Mouse (Mus musculus): ENCODE data around the gene Mapk11. TPM values are rescaled to one million over a fixed set of nuclear protein-coding genes. Genes with fewer than 3 reads are reported as not detected.

Gene Mapk11
- polyA plus RNA-seq, 1 experiment from 2014 or later = 5.0 TPM

DNA sequence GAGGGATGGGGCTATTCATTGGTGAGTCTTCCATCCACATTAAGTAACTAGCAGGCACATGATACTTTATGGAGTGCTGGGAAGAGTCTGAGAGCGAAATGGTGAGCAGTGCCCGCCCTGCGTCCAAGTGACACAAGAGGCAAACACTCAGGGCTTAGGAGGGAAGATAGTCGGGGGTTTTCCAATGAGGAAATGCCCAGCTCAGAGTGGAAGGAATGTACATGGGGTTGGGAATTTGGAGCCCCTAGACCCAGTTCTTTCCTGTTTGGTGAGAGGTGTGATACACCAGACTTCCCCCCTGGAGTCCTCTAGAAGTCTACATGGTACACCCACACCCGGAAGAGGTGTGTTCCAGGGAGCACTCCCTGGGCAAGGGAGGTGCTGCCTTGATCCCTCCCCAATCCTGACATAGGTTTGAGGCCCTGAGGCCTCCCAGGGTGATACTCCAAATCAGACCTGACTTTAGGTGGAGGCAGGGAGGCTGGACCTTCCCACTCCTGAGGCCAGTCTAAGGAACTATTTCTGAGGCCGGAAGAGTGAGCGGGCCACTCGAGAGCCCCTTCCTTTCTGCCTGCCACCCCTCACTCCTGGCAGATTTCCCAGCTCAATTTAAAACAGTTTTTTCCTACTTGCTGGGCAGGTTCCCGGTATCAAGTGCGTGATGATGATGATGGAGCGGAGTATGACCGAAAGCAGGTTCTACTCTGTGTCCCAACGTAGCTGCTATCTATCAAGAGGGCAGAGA is 26.2 kb upstream of the Mapk11 start:
- WGBS = 64% methylated on average over 13 of the region's 13 CpGs
- peak overlapping the region; percentile 83; the same call in 1 of the 2 replicates for H3K9ac ChIP-seq (ENCODE audit: low read depth, low read length)
- no peaks in the 10 kb centered on the region for H3K36me3 ChIP-seq (ENCODE audit: control insufficient read depth, insufficient read depth, low read length)
- H3K27me3 ChIP-seq (replicated peaks; ENCODE audit: control insufficient read depth, insufficient read depth, low read length) = no peaks in the 10 kb centered on the region
- H3K4me2 ChIP-seq (ENCODE audit: low read depth, low read length) = no peak overlapping the region
- peaks cover 78% of the 10 kb centered on the region for H3K4me1 ChIP-seq (ENCODE audit: control insufficient read depth, insufficient read depth, low read length)
- H3K4me3 ChIP-seq (ENCODE audit: low read length) = no peak overlapping the region
- ATAC-seq = no peak
- peak overlapping the region; percentile 34 for H3K27ac ChIP-seq (ENCODE audit: low read length)
- H3K9me3 ChIP-seq (ENCODE audit: control insufficient read depth, low read length) = no peaks in the 10 kb centered on the region

DNA sequence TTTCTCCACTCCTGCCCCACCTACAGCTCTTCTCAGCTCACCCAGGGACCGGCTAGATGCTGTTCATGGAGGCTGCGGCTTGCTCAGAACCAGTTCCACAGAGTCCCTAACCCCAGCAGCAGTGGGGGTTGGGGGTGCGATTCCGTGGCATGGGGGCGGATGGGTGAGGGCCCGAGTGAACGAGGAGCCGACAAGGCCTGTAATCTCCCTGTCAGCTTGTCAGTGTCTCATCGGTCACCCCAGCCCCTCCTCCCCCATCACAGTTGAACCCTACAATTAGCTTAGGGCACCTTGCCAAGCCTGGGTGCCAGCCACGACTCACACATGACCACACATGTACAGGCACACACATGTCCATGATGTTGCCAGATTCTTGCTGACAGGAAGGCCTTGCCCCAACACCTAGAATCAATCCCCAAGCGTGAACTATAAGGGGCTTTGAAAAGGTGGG is 25.5 kb upstream of the Mapk11 start:
- Histone ChIP-seq H3K4me1 (ENCODE audit: control insufficient read depth, insufficient read depth, low read length) (peaks cover 85% of the 10 kb centered on the region), H3K27ac (ENCODE audit: low read length) (peak overlapping the region; percentile 34; the same call in 1 of the 2 replicates), H3K4me2 (ENCODE audit: low read depth, low read length) (peak overlapping the region; percentile 99; the same call in 1 of the 2 replicates), H3K9ac (ENCODE audit: low read depth, low read length) (peak overlapping the region; percentile 83), H3K36me3 (ENCODE audit: control insufficient read depth, insufficient read depth, low read length) (no peaks in the 10 kb centered on the region), H3K4me3 (ENCODE audit: low read length) (no peak overlapping the region), H3K9me3 (ENCODE audit: control insufficient read depth, low read length) (no peaks in the 10 kb centered on the region), H3K27me3 (replicated peaks; ENCODE audit: control insufficient read depth, insufficient read depth, low read length) (no peaks in the 10 kb centered on the region)
- WGBS = 46% methylated on average over 11 of the region's 11 CpGs
- ATAC-seq = no peak

DNA sequence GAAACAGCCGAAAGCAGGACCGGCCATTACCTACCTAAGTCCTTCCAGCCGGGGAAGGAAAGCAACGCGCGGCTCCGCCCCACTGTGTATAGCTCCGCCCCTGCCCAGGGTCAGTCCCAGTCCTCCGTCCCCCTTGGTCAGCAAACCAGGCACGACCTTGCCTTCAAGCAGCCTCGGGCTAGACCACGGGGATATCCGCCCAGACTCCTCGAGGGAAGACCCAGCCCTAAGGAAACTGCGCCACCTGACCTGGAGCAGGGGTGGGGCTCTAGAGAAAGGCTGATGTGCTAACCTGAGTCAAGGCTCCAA is 24.4 kb upstream of the Mapk11 start:
- WGBS = 1% methylated on average over 15 of the region's 15 CpGs
- Histone ChIP-seq H3K9ac (ENCODE audit: low read depth, low read length) (peak overlapping the region; percentile 83), H3K27ac (ENCODE audit: low read length) (peak overlapping the region; percentile 74), H3K4me1 (ENCODE audit: control insufficient read depth, insufficient read depth, low read length) (peaks cover 95% of the 10 kb centered on the region), H3K4me3 (ENCODE audit: low read length) (peak overlapping the region; percentile 68), H3K9me3 (ENCODE audit: control insufficient read depth, low read length) (no peaks in the 10 kb centered on the region), H3K36me3 (ENCODE audit: control insufficient read depth, insufficient read depth, low read length) (no peaks in the 10 kb centered on the region; the same call in 1 of the 2 replicates), H3K4me2 (ENCODE audit: low read depth, low read length) (peak overlapping the region; percentile 99), H3K27me3 (replicated peaks; ENCODE audit: control insufficient read depth, insufficient read depth, low read length) (no peaks in the 10 kb centered on the region)
- ATAC-seq = peak; percentile 51

DNA sequence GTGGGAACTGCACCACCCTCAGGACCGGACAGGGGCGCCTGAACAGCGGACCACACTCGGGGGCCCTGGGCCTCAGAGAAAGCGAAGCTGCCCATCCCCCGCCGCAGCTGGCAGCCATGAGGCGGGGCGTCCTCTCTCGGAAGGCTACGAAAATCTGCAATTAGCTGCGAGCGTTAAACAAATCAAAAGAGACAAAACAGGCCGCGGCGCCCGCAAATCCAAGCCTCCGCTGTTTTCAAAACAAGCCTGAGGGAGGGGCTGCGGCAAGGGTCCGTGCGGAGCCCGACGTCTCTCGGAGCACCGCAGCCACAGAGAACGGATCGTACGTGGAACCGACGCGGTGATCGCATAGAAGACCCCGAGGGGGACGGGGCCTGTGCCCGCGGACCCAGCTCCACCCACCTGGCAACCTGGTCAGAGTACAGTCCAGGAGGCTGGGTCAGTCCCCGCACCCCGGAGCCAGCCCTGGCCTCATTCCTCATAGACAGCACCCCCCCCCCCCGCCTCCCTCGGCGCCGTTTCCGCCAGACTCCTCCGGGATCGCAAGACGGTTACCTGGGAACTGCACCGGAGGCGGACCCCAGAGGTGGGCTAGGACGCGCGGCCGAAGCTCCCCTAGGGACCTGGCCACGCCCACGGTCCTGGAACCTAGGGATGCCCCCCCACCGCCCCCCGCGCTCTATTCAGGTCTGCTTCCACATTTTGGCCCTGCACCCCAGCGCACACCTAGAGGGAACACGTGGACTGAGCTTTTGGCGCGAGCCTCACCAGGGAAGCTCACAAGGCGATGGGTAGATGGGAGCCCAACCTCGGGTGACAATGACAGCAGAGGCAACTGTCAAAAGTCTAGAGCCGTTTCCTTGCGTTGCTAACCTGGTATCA is 23.8 kb upstream of the Mapk11 start:
- peak overlapping the region; percentile 68 for H3K4me3 ChIP-seq (ENCODE audit: low read length)
- H3K4me1 ChIP-seq (ENCODE audit: control insufficient read depth, insufficient read depth, low read length) = peaks cover 91% of the 10 kb centered on the region
- H3K4me2 ChIP-seq (ENCODE audit: low read depth, low read length) = peak overlapping the region; percentile 99
- H3K27ac ChIP-seq (ENCODE audit: low read length) = peak overlapping the region; percentile 74
- peak; percentile 25 for ATAC-seq
- H3K9me3 ChIP-seq (ENCODE audit: control insufficient read depth, low read length) = no peaks in the 10 kb centered on the region
- H3K27me3 ChIP-seq (replicated peaks; ENCODE audit: control insufficient read depth, insufficient read depth, low read length) = no peaks in the 10 kb centered on the region
- H3K36me3 ChIP-seq (ENCODE audit: control insufficient read depth, insufficient read depth, low read length) = no peaks in the 10 kb centered on the region; the same call in 1 of the 2 replicates
- WGBS = under 1% methylated on average over 58 of the region's 65 CpGs
- peak overlapping the region; percentile 83 for H3K9ac ChIP-seq (ENCODE audit: low read depth, low read length)

DNA sequence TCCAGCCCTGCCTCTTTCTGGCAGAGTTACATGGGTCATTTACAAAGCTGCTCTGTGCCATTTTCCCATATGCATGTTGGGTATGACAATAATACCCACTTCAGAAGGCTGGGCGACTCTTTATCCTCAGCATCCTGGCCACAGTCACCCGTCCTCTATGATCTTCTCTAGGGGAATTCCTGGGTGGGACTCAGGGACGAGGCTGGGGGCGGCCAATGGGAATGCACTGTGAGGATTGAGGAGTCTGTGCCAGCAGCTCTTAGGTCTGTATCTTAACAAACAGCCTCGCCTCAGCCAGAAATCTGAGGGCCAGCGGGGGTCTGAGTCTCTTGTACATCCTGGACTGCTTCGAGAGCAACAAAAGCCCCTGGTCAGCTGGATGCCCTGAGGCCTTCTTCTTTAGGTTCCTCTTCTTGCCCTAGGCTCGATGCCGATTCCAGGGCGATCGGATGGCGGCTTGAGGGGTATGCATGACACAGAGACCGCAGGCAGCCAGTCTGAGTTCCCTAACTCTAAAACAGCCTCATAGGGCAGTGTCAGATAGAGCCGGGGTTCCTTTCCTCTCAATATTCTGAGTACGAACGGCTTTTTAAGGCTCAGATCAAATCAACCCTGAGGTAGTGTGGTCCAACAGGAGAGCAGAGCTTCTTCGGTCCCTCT is 23.0 kb upstream of the Mapk11 start:
- Histone ChIP-seq H3K27ac (ENCODE audit: low read length) (peak overlapping the region; percentile 74), H3K27me3 (replicated peaks; ENCODE audit: control insufficient read depth, insufficient read depth, low read length) (no peaks in the 10 kb centered on the region), H3K9me3 (ENCODE audit: control insufficient read depth, low read length) (no peaks in the 10 kb centered on the region), H3K4me2 (ENCODE audit: low read depth, low read length) (peak overlapping the region; percentile 99), H3K4me3 (ENCODE audit: low read length) (peak overlapping the region; percentile 68), H3K36me3 (ENCODE audit: control insufficient read depth, insufficient read depth, low read length) (peaks cover 6% of the 10 kb centered on the region), H3K4me1 (ENCODE audit: control insufficient read depth, insufficient read depth, low read length) (peaks cover 82% of the 10 kb centered on the region), H3K9ac (ENCODE audit: low read depth, low read length) (peak overlapping the region; percentile 83)
- ATAC-seq = no peak
- WGBS = 43% methylated on average over 17 of the region's 17 CpGs

DNA sequence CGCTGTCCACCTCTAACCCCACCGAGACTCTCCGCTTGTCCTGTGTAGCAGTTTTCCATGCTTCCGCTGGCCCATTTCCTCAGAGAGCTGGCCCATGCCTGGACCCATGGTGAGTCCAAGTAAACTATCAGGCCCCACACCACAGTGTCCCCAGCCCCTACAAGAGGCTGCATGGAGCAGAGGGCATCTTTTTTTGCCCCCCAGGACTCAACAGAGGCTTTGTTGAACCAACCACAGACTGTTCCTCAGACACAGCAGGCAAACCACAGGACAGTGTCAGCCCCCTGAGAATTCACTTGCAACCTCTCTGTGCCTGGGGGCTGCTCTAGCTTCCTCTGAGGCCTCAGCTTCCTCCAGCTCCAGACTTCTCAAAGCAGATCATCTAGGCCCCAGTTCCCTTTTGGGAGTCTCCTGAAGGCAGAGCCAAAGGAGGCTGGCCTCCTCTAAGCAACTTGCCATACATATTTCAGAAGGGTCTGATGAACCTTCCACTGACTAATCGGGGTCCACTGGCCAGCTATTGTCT is 22.2 kb upstream of the Mapk11 start:
- no peak overlapping the region for H3K4me3 ChIP-seq (ENCODE audit: low read length)
- H3K27me3 ChIP-seq (replicated peaks; ENCODE audit: control insufficient read depth, insufficient read depth, low read length) = no peaks in the 10 kb centered on the region
- no peak overlapping the region for H3K4me2 ChIP-seq (ENCODE audit: low read depth, low read length)
- no peaks in the 10 kb centered on the region for H3K9me3 ChIP-seq (ENCODE audit: control insufficient read depth, low read length)
- no peak overlapping the region for H3K27ac ChIP-seq (ENCODE audit: low read length)
- no peak for ATAC-seq
- 93% methylated on average over 5 of the region's 5 CpGs for WGBS
- no peak overlapping the region for H3K9ac ChIP-seq (ENCODE audit: low read depth, low read length)
- peaks cover 74% of the 10 kb centered on the region for H3K4me1 ChIP-seq (ENCODE audit: control insufficient read depth, insufficient read depth, low read length)
- peaks cover 6% of the 10 kb centered on the region for H3K36me3 ChIP-seq (ENCODE audit: control insufficient read depth, insufficient read depth, low read length)

DNA sequence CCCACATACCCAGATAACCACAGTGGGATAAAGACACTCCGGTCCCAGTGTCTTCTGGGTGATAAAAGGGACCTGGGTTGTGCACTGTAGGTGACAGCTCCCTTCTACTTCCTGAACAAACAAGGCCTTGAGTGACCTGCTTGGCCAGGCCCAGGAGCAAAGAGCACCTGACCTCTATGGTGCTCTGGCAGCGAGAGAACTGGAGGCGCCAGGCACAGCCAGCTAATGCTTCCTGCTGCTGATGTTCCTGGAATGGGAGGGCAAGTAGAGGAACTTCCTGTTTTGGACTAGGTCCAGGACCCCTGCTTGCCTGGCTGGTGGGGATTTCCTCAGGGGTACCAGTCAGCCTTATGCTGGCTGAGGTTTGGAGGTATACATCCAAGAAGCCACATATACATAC is 20.7 kb upstream of the Mapk11 start:
- WGBS = 34% methylated on average over 3 of the region's 3 CpGs
- peak; percentile 38 for ATAC-seq
- Histone ChIP-seq H3K9ac (ENCODE audit: low read depth, low read length) (peak overlapping the region; percentile 52; the same call in 1 of the 2 replicates), H3K4me3 (ENCODE audit: low read length) (no peak overlapping the region), H3K36me3 (ENCODE audit: control insufficient read depth, insufficient read depth, low read length) (peaks cover 19% of the 10 kb centered on the region), H3K4me2 (ENCODE audit: low read depth, low read length) (no peak overlapping the region), H3K9me3 (ENCODE audit: control insufficient read depth, low read length) (no peaks in the 10 kb centered on the region), H3K4me1 (ENCODE audit: control insufficient read depth, insufficient read depth, low read length) (peaks cover 59% of the 10 kb centered on the region), H3K27ac (ENCODE audit: low read length) (peak overlapping the region; percentile 85), H3K27me3 (replicated peaks; ENCODE audit: control insufficient read depth, insufficient read depth, low read length) (no peaks in the 10 kb centered on the region)

DNA sequence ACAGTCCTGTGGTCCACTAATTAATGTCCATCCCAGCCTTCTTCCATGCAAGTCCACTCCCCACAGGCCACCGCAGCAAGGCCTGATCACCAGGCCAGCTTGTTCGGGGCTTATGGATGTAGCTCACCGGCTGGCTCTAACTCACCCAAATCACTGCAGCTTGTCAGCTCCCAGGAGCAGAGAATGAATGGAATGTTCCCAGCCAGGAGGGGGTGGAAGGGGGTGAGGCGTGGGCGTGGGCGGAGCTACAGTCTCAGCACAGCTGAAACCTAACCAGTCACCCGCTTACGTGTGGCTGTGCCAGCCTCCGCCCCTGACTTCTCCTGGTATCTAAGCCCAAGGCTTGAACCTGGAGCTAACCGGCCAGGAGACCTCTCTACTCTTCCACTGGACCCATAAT is 20.0 kb upstream of the Mapk11 start:
- H3K27me3 ChIP-seq (replicated peaks; ENCODE audit: control insufficient read depth, insufficient read depth, low read length) = no peaks in the 10 kb centered on the region
- H3K36me3 ChIP-seq (ENCODE audit: control insufficient read depth, insufficient read depth, low read length) = peaks cover 23% of the 10 kb centered on the region
- H3K4me1 ChIP-seq (ENCODE audit: control insufficient read depth, insufficient read depth, low read length) = peaks cover 52% of the 10 kb centered on the region
- H3K4me3 ChIP-seq (ENCODE audit: low read length) = peak overlapping the region; percentile 10
- peak overlapping the region; percentile 52 for H3K9ac ChIP-seq (ENCODE audit: low read depth, low read length)
- peak overlapping the region; percentile 26 for H3K4me2 ChIP-seq (ENCODE audit: low read depth, low read length)
- WGBS = 7% methylated on average over 10 of the region's 10 CpGs
- peak; percentile 34 for ATAC-seq
- H3K27ac ChIP-seq (ENCODE audit: low read length) = peak overlapping the region; percentile 85
- H3K9me3 ChIP-seq (ENCODE audit: control insufficient read depth, low read length) = no peaks in the 10 kb centered on the region

DNA sequence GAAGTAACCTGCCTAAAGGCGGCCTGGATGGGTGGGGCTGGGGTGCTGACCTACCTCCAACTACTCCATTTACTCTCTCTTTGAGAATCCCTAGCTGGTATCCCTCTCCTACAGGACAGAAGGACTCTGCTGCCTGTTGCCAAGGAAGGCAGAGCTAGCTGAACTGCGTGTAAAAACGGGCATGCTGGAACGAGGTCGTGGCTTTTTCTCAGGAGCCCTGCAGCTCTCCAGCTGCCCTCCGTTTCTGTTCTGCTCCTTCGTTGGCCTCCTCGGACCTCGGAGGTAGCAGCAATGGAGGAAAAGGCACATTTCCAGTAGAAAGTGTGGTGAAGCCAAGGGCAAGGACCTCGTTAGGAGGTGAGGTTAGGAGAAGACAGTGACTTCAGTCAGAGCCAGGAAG is 19.5 kb upstream of the Mapk11 start:
- Histone ChIP-seq H3K36me3 (ENCODE audit: control insufficient read depth, insufficient read depth, low read length) (peaks cover 28% of the 10 kb centered on the region), H3K27ac (ENCODE audit: low read length) (peak overlapping the region; percentile 43), H3K4me3 (ENCODE audit: low read length) (no peak overlapping the region), H3K27me3 (replicated peaks; ENCODE audit: control insufficient read depth, insufficient read depth, low read length) (no peaks in the 10 kb centered on the region), H3K9ac (ENCODE audit: low read depth, low read length) (peak overlapping the region; percentile 5), H3K4me2 (ENCODE audit: low read depth, low read length) (0 out of 2 replicates have a peak overlapping the region, but pooled peaks have one; percentile 26), H3K9me3 (ENCODE audit: control insufficient read depth, low read length) (no peaks in the 10 kb centered on the region), H3K4me1 (ENCODE audit: control insufficient read depth, insufficient read depth, low read length) (peaks cover 47% of the 10 kb centered on the region)
- ATAC-seq = no peak
- 41% methylated on average over 10 of the region's 10 CpGs for WGBS

Measured in intestine, embryonic 16.5 days (tissue).